Mouse (Mus musculus) left cerebral cortex, postnatal 4 days (tissue): ENCODE results near the gene Gm20388. TPM values are rescaled to one million over a fixed set of nuclear protein-coding genes. Genes with fewer than 3 reads are reported as not detected.
A peak's percentile ranks its signal among the peaks of the same experiment; 100 is the strongest.
"Not testable (repeated sequence)": the region's sequence is repeated elsewhere in the genome, so short reads cannot be mapped to it uniquely, and the experiment has no call there.

Source experiments
- DNase-seq: peaks from one replicate; pipeline ENCODE4 v3.0.0-alpha.2; 2022
- intact Hi-C: fragments of 180-260 bp; cut with DNase I; formaldehyde crosslinking; loops from one replicate; pipeline ENCODE4 v1.15.1; 2025
- total RNA-seq, 2 experiments: library from RNA; stranded (reverse); gene quantifications; 2 replicates each; pipeline ENCODE4 v1.2.3; 2021

Gm20388 gene
- total RNA-seq, 2 experiments from 2014 or later, result 6.5 to 12.8 TPM

DNA sequence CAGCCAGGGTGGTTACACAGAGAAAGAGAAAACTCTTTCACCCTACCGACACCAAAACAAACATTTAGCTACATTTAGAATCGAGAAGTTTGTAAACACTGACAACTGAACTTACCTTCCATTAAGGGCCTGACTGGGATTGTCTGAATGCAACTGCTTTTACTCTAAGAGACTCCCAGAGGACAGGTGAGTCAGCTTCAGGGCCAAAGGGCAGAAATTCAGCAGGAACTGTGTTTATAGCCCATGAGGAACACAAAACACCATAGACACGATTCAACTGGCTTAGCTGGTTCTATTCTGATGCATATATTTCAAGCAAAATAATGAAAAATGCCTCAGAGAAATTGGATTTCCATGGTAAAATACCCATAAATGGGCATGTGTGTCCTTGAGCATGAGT, 4104.1 kb downstream of the Gm20388 start:
- no peak for DNase-seq
- intact Hi-C loops, result no loop called here

DNA sequence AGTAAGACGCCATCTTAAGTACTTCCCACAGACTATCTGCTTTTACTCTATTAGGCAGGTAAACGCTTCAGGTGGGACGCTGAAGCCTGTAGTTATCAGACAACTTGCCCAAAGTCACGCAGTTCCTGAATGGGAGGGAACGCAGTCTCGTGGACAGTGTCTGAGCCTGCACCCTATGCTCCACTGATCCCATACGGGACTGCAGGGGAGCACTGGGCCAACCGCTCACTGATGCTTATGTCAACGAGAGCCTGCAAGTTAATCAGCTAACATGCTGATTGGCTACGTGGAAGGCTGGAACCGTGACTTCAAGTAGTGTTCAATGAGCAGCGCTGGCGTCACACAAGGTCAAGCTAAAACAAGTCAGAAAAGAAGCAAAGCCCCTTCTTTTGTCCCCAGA, 4109.1 kb downstream of the Gm20388 start:
- intact Hi-C loops, result no loop called here
- no peak for DNase-seq

DNA sequence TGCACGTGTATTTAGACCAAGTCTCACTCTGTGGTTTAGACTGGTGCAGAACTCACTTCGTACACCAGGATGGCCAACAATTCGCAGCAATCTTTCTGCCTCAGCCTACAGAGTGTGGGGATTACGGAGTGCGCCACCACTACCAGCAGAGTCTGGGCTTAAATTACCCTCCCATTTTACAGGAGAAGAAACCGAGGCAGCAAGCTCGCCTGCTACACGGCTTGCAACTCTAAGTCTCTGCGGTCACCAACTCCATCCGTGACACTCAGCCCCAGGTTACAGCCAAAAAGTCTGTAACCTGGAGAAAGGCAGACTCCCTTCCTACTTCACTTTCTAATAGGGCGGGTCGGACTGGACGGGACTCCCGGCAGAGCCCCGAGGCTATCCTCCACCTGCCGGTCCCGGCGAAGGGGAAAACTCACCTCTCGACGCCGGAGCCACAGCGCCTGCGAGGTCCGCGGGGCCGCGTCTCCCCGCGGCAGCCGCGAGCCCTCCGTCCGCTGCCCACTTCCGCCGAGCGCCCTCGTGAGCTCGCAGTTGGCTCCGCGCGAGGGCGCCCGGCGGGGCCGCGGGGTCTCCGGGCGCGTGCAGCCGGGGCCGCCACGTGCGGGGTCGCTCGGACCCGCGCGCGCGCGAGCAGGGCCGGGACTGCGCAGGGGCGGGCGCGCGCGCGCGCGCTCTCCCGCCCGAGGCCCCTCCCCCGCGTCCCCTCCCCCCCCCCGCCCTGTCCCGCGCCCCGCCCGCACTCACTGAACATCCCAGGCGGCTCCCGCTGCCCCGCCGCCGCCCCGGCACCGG, 4110.0 kb downstream of the Gm20388 start:
- peak; percentile 77 for DNase-seq
- intact Hi-C loops, result no loop called here

DNA sequence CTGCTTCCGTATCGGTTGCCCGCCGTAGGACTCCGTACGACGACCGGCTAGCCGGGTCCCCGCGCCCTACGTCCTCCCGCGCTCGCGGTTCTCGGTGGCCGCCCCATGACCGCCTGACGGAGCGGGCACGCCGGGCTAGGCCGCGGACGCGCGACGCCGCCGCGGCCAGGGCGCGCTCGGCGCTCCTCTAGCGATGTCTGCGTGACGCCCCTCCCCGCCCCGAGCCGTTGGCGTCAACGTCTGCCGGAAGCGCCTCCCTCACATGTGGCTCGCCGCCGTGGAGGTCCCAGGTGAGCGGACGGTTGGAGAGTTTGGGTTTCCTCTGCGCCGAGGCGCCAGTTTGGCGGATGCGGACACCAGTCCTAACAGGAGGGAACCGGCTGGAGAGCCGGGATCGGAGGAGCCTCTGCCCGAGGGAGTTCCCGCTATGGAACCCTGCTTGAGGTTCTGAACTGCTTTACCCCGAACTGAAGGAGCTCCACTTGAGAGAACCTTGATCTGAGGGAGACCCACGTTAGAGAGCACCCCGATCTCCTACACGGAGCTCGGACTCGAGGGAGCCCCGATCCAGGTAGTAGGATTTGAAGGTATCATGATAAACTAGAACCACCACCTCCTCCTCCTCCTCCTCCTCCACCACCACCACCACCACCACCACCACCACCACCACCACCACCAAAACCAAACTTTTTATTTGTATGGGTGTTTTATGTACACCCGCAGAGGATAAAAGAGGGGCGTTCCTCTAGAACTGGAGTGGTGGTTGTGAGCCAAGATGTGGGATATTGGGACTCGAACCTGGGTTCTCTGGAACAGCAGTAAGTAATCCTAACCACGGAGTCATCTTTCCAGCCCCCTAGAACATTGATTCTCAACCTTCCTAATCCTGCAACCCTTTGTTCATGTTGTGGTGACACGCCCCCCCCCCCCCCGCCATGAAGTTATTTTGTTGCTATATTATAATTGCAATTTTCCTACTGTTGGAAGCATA, 4110.9 kb downstream of the Gm20388 start, which contains the start of the genes Taf5l and Urb2:
Gene Taf5l (minus strand): TSS at position 161 of the 991 bp plus-strand sequence.
Gene Urb2 (plus strand): TSS at position 272 of the 991 bp plus-strand sequence.
- intact Hi-C loops, result no loop called here
- peak; percentile 93 for DNase-seq

DNA sequence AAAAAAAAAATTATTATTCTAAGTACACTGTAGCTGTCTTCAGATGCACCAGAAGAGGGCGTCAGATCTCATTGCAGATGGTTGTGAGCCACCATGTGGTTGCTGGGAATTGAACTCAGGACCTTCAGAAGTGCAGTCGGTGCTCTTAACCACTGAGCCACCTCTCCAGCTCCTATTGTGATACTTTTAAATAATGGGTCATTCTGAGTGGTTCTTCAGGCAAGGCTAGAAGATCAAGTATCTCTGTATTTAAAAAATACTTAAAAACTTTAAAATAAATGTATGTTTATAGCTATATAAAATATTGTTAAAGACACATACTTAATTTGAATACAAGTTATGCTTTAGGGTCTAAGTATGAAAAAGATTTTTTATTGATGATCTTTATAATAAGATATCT, 4115.6 kb downstream of the Gm20388 start:
- DNase-seq, intact Hi-C loops: not testable (repeated sequence)

DNA sequence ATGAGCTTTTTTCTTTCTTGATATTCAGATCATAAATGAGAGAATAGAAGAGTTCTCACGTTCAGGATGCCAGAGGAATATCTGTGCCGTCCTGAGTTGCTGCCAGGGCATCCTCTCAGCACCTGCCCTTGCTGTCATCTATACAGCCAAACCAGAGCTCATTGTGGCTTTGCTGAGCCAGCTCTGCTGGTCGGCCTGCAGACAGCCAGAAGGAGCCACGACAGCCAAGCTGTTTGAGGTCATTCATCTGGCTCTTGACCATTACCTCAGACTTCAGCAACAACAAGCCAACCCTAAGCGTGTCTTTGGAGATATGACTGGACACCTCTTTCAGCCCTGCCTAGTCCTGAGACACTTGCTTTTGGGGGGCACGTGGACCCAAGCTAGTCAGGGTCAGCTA, 4117.2 kb downstream of the Gm20388 start:
- DNase-seq, result no peak
- intact Hi-C loops, result no loop called here

DNA sequence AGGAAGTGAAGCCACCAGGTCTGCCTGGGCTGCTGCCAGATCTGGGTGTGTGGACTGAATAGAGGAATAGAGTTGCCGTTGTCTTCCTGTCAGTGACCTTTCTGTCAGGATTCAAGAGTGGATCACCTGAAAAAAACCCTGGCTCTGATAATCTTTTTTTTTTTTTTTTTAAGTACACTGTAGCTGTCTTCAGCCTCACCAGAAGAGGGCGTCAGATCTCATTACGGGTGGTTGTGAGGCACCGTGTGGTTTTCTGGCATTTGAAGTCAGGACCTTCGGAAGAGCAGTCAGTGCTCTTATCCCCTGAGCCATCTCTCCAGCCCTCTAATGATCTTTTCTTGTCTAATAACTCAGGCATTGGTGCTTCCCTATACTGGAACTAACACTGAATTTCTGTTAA, 4122.8 kb downstream of the Gm20388 start:
- DNase-seq, result no peak
- intact Hi-C loops, result no loop called here

DNA sequence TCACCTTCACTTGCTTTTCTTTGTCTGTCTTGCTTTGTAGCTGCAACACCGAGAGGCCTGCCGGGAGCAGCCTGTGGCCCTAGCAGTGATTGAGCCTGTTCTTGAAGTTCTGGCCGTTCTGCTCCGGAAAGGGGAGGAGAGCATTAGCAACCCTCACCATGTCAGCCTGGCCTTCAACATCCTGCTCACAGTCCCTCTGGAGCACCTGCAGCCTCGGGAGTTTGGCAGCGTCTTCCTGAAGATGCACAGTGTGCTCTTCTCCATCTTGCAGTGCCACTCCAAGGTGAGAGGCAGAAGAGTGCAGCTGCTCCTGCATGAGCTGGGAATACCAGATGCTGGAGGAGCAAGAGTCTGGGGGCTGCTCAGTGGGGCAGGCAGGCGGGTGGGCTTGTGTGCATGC, 4127.5 kb downstream of the Gm20388 start:
- intact Hi-C loops, result no loop called here
- no peak for DNase-seq

DNA sequence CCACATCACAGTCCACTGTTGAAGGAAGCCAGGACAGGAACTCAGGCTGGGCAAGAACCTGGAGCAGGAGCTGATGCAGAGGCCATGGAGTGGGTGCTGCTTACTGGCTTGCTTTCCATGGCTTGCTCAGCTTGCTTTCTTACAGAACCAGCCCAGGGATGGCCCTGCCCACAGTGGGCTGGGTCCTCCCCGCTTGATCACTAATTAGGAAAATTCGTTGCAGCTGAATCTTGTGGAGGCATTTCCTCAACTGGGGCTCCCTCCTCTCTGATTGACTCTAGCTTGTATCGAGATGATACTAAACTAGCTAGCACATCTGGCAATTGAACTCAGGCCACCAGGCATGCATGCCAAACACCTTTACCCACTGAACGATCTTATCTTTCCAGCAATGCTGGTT, 4128.7 kb downstream of the Gm20388 start:
- intact Hi-C loops, result no loop called here
- no peak for DNase-seq

DNA sequence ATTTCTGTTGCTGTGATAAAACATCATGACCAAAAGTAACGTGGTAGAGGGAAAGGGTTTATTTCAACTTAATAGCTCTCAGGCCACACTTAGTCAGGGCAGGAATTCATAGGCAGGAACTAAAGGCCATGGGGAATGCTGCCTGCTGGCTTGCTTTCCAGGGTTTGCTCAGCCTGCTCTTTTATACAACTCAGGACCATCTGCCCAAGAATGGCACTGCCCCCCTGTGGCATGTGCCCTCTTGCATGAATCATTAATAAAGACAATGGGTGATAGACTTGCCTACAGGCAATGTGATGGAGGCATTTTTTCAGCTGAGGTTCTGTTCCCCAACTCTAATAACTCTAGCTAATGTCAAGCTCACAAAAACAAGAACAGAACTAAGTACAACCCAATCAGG, 4131.6 kb downstream of the Gm20388 start:
- DNase-seq, result no peak
- intact Hi-C loops, result no loop called here

DNA sequence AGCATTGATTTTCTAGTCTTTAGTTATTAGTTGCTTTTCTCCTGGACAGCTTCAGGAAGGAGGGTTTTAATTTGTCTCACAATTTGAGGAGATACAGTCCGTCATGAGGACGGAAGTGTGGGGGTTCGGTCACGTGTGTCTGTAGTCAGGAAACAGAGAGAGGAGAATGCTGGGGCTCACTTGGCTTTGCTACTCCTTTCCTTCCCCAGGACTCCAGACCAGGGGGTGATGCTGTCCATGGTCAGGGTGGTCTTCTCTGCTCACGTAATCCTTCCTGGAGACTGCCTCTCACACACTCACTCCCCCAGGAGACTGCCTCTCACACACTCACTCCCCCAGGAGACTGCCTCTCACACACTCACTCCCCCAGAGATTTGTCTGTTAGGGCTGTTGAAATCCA, 4133.8 kb downstream of the Gm20388 start:
- DNase-seq, result no peak
- intact Hi-C loops, result no loop called here

DNA sequence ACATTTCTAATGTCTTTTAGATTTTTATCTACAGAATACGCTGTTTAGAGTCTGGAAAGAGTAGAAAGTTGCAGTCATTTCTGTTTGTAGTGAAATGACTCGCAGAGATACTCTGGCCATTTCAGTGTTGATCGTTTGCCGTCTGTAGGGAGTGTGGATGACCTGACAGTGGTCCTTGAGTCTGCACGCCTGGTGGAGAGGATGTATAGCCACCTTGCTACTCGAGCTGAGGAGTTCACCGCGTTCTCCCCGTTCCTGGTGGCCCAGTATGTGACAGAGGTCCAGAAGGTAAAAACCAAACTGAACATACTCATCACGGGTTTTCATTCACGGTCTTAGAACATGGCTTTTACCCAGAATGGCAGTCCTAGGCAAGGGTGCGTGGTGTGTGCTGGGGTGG, 4134.3 kb downstream of the Gm20388 start:
- intact Hi-C loops, result no loop called here
- no peak for DNase-seq

DNA sequence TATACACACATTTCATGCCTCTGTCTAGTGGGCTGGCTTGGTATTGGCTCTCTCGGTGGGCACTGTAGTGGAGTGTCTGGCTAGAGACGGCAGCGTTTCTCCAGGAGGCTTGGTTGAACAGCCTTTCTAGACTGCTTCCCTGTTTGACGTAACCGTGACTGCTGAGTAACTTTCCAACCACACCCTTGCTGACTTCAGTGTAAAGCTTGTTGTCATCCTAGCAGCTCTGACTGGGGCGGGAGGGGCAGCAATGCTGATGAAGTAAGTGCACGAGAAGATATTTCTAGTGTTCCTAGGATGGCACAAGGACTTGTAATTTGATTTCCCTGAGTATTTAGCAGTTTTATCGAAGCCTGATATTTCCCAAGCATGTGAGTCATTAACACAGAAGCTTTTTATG, 4135.2 kb downstream of the Gm20388 start:
- DNase-seq, result no peak
- intact Hi-C loops, result no loop called here

DNA sequence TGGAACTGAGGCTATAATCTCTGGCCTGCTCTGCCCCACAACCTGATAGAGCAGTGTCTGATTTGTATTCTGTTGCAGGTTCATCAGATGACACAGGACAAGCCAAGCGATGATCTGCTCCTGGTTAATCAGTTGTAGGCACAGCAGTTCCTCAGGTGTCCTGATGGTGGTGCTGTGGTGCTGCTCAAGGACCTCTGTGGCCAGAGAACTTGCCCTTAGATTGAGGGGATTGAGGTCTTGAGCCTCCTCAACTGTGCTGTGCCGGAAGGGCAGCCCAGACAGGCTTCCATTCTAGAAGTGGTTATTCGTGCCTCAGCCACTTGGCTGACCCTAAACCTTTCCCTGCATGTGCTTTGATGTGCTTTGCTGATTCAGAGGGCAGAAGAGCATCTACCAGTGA, 4141.5 kb downstream of the Gm20388 start:
- intact Hi-C loops, result loop anchor here (5.0 kb wide), 1 partner anchor 180 kb away; the partner anchor contains the start of gene Galnt2
- DNase-seq, result peak; percentile 84

DNA sequence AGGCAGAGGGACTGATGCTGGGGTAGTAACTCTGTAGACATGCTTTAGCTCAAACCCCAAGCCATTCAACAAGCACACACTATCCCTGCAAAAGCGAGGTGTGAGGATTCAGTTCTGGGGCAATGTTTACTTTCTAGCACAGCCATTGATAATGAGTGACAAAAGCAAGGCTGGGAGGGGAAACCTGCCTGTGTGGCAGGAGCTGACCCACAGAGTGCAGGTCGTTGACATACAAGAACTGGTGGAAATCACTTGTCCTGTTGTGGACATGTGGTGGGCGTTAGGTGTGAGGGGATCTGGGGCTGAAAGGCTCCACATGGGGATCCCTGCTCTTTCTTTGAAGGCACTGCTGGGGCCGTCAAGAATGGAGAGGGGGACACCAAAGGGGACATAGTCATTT, 4141.9 kb downstream of the Gm20388 start:
- intact Hi-C loops, result loop anchor here (5.0 kb wide), 1 partner anchor 180 kb away; the partner anchor contains the start of gene Galnt2
- DNase-seq, result no peak

DNA sequence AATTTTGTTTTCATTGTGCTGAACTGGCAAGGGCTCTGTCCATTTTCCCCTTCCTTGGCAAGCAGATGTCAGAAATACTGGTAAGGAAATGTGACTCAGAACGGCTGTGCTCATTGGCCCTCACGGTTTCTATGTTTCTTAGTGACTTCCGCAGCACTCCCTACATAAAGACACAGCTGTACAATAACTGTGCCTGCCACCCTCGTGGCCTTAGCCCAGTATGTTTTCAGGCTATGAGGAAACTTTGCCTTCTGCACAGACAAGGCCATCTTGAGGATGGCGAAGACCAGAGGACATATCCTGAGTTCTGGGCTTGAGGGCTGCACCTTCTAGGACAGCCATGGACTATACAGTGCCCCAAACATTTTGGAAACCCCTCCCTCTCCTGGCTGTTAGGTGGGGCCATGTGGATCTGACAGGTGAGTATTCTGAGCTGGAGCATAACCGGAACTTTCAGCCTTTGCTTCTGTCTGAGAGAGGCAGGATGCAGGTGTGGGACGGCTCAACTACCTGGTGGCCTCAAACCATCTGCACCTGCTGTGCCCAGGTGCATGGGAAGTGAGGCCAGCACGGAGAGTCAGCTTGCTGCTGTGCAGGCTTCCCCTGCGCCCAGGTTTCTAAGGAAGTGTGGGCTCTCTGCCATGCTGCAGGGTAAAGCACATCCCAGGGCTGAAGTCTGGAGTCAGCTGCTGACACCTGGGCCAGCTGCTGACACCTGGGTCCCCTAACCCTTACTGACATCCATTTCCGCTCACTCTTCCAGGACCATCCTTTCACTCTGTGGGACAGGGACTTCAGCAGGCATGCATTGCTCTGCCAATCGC, 4146.4 kb downstream of the Gm20388 start:
- no peak for DNase-seq
- intact Hi-C loops, result no loop called here

DNA sequence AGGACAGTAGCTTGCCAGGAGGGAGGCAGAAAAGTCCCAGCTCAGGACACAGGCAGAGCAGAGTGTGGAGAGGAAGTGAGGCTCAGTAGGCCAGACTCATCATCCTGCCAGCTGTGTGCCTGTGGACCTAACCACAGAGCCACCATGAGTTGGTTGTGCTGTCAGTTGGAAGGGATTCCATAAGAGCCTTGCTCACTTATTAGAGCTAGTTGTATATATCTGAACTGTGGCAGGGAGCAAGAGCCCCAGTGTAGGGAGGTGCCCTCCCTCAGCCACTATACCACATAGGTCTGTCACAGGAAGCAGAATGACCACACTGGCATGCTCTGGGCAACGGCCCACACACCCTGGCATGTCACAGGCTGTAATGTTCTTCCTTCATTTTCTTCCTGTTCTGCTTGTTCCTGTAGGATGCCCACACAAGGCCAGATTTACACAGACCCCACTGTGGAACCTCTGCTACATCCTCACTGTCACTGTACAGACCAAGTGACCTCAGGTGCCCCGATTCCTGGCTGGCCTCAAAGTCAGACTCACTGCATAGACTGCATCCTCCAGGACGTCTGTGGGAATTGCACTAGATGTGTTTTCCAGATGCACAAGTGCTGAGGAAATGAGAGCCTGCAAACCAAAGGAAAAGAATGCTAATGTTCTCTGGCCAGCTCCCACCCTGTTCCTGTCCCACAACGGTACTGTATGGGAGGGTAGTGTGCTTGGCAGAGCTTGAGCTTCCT, 4155.9 kb downstream of the Gm20388 start:
- intact Hi-C loops, result no loop called here
- no peak for DNase-seq

DNA sequence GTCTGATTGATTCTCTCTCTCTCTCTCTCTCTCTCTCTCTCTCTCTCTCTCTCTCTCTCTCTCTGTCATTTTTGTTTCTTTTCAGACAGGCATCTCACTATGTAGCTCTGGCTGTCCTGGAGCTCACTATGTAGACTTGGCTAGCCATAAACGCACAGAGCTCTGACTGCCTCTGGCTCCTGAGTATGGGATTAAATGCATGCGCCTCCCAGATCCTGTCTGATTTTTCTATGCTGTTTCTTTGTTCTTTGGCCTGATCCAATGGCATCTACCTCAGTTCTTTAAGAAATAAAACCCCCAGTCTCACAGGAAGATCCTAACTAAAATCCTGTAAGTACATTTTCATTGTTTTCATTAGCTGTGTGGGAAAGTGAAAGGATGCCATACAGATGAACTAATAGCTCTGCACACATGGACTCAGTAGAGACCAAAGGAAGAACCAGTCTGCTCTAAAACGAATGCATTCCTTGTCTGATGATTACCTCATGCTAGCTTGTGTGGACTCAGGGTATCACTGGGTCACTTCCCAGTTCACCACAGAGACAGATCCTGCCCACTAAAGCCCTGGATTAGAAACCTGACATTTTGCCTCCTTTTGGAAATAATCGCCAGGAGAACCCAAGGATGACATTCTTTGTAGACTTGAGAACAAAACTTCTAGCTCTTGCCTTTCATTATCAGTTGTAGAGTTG, 4156.6 kb downstream of the Gm20388 start:
- intact Hi-C loops, result no loop called here
- no peak for DNase-seq
